Mouse (Mus musculus) ES-Bruce4 (cell line): ENCODE data around the gene Ntrk2.

ENCODE experiments used
- CTCF ChIP-seq: IDR thresholded peaks from one replicate; pipeline ENCODE4 v1.8.1; 2011; ENCODE audit warnings: low read depth, low read length
- EP300 ChIP-seq: IDR thresholded peaks from 2 replicates; pipeline ENCODE4 v1.6.1; 2011; ENCODE audit warnings: low read depth, low read length; ENCODE audit not compliant: insufficient read depth
- POLR2A ChIP-seq: IDR thresholded peaks from one replicate; pipeline ENCODE4 v1.8.1; 2011; ENCODE audit warnings: low read length; ENCODE audit not compliant: insufficient read depth

- TF ChIP-seq POLR2A, result no peak
- no peak for TF ChIP-seq CTCF
- no peak for TF ChIP-seq EP300
Measured at GRCm38 (mm10) chr13:58882916-58883315, 76.5 kb downstream of the Ntrk2 start.
